Mouse (Mus musculus): ENCODE measurements around the gene Pmm1.

The Pmm1 gene

DNA sequence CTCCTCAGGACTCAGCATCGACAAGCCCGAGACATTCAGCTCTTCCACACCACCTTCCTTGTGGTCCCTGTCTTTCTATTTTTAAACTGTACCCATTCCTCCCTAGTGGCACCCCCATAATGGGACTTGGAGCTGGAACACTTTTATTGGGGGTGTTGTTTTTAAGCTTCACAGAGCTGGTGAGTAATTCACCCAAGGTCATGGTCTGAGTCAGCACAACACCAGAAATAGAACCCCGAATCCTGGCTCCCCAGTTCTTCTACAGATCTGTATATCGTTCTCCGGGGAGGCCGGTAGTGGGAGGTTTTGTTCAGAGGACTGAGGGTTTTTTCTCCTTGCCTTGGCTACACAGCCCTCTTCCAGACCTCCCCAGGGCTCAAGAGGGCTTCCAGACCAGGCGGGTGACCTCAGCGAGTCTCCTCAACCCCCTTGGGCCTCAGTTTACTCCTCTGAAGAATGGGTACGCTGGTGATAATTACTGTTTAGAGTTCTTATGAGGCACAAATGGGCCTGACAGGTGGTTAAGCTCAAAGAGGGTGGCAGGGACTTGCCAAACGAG lies 21.5 kb downstream of the Pmm1 start:
- no peak for TF ChIP-seq GATA4 (IDR thresholded peaks at IDR 0.05; ENCODE audit: insufficient replicate concordance, low read length)

DNA sequence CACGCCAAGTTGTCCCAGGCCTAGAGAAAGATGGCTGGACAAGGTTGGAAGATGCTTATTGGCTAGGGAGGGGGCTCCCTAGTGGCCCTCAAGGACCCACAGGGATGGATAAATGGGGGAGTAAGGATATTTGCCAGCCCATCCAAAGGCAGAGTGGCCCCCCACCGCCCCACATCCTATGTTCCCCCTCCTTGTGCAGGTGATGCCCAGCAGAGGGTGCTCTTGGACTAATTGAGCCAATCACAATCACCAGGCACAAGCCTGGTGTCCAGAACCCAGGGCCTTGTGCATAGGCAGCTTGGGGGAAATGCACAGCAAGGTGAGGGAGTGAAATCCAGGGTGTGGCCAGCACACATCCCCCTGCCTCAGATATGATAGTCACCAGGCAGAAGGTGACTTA lies 22.5 kb downstream of the Pmm1 start:
- TF ChIP-seq GATA4 (IDR thresholded peaks at IDR 0.05; ENCODE audit: insufficient replicate concordance, low read length): no peak

DNA sequence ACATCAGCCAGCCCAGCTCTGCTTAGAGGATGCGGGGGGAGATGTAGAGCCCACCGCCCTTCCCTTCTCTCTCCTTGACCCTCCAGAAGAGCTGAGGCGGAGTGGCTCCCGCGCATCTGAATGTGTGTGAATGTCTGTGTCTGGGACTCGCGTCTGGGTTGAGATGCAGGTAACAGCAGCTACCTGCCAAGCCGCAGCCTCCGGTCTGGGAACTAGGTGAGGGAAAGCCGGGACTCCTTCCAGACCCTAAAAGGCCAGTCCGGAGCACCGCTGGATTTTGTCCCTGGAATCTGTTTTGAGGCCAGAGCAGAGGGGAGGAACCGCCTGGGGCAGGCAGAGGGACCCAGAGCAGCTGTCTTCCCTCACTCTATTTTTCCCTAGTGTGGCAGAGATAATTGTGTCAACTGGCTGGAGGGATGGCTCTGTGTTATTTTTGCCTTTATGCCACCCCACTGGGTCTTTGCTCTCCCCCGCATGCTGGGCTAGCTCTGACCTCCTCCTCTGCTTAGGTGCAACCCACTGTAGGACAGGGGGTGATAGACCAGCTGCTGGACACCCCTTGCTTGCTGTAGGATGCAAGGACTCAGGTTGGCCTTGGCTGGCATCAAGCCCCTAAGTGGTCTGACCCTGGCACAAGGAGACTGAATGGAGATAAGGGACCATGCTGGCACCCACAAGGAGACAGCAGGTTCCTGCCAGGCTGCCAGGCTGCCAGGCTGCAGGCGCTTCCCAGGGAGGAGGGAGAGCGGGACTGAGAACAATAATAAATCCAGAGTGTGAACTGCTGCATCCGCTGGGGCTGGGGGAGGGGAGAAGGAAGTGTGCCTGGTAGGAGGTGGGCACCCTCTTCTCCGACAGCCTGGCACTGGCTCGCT lies 23.4 kb downstream of the Pmm1 start:
- TF ChIP-seq GATA4 (IDR thresholded peaks at IDR 0.05; ENCODE audit: insufficient replicate concordance, low read length): no peak

DNA sequence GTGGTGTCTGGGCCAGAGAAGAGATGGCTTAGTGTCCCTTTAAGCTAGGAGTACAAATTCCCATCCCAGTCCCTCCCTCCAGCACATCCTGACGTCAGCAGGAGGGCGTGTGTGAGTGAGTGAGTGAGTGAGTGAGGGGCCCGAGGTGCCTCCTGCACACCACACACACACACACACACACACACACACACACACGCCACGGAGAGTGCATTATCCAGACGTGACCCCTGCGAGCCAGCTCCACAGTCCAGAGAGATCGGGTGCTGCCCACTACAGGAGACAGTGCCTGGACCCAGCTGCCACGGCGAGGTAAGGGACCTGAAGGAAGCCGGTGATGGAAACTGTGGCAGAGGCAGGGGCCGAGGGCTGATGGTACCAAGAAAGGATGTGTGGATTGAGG lies 24.1 kb downstream of the Pmm1 start, which contains the start of gene Csdc2:
Csdc2 (plus strand) TSS at position 81 of the 400 bp plus-strand sequence.
- TF ChIP-seq GATA4 (IDR thresholded peaks at IDR 0.05; ENCODE audit: insufficient replicate concordance, low read length): no peak

DNA sequence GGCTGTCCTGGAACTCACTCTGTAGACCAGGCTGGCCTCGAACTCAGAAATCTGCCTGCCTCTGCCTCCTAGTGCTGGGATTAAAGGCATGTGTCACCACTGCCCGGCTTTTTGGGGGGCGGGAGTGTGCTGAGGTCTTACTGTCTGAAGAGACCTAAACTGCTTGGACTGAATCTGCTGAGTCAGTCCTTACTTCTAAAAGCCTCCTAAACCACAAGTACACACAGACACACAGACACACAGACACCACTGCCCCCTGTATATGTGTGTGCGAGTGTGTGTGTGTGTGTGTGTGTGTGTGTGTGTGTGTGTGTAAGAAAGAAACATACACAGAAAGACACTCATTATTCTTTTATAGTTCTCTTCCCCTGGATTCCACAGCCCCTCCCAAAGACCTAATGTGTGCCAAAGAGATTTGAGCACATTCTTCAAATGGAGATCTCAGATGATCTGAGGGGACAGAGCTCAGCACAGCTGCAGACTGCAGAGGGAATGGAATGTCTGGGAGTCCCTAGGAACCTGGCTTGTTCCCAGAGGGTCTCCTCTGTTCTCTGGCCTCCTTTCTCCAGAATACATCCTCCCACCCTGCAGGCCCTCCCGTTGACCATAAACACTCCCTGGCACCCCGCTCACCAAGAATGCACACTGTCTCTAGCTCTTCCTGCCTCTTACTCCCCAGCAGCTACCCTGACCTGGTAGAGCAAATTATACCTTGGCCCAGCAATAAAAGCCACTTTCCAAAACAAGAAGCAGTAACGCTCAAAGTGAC lies 24.7 kb downstream of the Pmm1 start:
- no peak for TF ChIP-seq GATA4 (IDR thresholded peaks at IDR 0.05; ENCODE audit: insufficient replicate concordance, low read length)

DNA sequence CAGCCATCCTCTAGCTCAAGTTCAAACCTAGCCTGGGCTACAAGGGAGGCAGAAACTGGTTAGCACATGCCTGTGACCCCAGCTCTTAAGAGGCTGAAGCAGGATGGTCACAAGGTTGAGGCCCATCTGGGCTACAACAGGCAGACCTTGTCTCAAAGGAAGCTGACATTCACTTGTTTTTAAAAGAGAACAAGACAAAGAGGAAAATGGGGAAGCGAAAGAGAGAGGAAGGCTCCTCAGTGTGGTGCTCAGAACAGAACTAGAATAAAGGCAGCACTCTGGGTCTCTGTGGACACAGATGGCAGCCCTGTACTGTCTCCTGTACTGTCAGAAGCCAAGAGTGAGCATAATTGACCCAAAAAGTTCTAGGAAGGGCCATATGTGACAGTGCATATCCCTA lies 26.7 kb downstream of the Pmm1 start:
- no peak for TF ChIP-seq GATA4 (IDR thresholded peaks at IDR 0.05; ENCODE audit: insufficient replicate concordance, low read length)

DNA sequence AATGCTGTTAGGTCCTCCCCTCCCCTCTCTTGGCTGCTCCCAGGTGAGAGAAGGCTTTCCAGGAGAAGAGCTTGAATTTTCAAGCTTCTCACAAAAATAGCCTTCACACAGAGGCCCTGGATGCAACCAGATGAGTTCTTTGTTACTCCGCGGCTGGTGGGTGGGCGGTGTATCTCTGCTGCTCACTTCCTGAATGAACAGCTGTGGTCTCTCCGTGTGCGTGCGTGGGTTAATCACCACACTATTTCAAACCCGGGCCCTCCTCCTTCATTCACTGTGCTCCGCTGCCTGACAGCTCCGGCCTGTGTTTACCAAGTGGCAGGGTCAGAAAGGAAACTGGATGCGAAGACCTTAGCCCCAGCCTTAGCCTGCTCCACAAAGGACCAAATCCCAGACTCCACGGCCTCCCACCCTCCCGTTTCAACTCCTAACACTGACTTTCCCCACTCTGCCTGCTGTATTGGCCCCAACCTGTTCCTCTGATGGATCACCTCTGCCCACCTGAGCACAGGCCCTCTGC lies 27.7 kb downstream of the Pmm1 start:
- no peak for TF ChIP-seq GATA4 (IDR thresholded peaks at IDR 0.05; ENCODE audit: insufficient replicate concordance, low read length)

DNA sequence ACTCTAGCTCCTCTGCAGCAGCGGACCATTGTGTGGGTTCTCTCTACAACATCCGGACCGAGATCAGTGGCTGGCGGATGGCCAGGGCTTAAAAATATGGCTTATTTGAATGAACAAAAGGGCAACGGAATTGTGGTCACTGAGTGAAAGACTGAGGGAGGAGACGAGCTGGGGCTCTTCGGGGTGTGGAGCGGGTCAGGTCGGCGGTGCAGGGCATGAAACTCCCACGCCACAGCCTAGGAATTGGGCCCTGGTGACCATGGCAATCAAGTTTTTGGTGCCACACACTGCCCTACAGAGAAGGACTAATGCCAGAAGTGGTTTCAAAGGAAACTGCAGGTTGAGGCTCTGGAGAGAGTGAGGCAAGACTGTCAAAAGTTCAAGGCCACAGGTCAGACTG lies 32.5 kb downstream of the Pmm1 start:
- no peak for TF ChIP-seq GATA4 (IDR thresholded peaks at IDR 0.05; ENCODE audit: insufficient replicate concordance, low read length)

DNA sequence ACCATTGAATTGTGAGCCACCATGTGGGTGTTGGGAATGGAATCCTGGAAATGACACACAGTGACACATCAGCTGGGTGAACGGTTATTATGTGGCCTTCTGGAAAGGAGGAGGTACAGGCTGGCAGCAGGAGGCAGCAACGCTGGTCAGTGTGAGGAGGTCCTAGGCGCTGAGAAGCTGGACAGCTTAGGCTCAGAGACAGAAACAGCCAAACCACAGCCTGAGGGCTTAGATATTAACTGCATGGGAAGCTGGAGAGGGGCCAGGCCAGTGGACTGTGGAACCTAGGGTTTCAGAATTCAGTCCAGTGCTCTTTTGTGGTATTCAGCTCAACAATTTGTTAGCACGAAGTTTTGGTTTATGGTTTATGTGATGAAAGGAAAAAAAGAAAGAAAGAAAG lies 33.0 kb downstream of the Pmm1 start:
- TF ChIP-seq GATA4 (IDR thresholded peaks at IDR 0.05; ENCODE audit: insufficient replicate concordance, low read length): no peak

DNA sequence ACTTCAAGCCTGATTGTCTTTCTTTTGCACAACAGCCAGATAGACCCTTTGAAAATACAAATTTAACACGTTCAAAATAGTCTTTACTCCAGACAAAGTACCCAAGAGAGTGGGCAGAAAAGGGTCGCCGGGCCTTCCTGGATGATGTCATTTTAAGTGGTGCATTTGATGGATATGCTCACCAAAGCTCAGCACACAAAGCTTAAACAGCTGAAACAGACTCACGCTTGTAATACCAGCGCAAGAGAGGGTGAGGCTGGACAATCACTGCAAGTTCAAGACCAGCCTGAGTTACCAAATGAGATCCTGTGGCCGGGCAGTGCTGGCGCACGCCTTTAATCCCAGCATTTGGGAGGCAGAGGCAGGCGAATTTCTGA lies 34.3 kb downstream of the Pmm1 start:
- TF ChIP-seq GATA4 (IDR thresholded peaks at IDR 0.05; ENCODE audit: insufficient replicate concordance, low read length): no peak

DNA sequence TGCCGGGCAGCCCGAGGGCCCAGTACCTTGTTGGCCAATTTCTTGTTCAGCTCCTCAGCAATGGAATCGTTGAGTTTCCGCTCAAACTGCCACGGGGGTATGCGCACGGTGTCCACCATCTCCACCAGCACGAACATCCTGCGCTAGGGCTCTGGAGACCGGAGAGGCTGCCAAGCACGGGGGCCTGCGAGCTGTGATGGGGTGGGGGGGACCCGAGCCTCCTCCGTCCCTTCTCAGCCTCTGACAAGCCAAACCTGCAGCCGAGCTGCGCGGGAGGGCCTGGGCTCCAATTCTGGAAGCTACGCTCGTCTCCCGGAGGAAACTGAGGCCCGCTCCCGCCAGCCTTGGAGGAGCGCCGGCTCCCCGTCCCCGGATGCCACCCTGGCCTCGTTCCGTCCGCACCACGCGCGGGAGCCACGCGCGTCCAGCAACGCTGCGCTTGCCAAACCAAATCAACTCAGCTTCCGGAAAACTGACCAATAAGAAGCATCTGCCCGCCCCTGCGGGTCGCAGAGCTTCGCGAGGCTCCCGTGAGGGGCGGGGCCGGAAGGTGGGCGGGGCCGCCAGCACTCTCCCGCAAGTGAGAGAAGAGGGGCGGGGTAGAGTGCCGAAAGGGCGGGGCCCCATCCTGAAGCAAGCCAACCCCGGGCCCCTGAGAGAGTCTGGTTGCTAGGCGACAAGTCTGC lies 34.8 kb downstream of the Pmm1 start, which contains the start of gene Polr3h:
Polr3h (minus strand) TSS at position 481 of the 686 bp plus-strand sequence.
- TF ChIP-seq GATA4 (IDR thresholded peaks at IDR 0.05; ENCODE audit: insufficient replicate concordance, low read length): no peak; the same call in 1 of the 2 replicates

DNA sequence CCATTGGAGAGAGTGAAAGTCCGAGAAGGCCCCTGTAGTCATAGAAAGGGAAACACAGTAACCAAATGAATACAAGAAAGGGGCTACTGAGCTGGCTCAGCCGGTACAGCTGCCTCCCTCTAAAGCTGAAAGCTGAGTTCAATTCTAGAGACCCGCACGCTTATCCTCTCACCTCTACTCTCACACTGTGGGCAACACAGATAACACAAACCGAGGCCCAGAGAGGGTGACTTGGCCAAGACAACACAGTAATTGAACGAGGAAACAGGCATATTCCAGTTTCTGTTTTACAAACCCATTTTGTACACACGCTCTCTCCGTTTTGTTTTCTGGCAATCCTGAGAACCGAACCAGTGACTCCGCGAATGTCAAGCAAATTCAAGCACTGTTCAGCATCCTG lies 35.8 kb downstream of the Pmm1 start:
- TF ChIP-seq GATA4 (IDR thresholded peaks at IDR 0.05; ENCODE audit: insufficient replicate concordance, low read length): no peak

DNA sequence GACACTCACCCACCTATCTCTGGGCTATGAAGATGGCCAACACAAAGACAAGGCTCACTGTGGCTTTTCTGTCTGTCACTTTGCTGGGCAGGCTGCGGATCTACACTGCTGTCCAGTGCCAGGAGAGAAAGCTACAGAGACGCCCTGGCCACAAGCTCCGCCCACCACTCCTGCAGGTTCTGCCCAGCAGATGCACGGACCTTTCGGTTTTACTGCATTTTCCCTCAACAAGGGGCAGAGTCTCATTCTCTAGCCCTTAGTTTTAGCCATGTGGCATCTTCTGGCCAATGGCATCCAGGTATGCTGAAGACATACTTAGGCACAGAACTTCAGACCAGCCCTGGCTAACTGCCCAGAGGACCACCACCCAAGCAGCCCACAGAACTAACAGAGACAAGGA lies 39.5 kb downstream of the Pmm1 start:
- no peak for TF ChIP-seq GATA4 (IDR thresholded peaks at IDR 0.05; ENCODE audit: insufficient replicate concordance, low read length)

DNA sequence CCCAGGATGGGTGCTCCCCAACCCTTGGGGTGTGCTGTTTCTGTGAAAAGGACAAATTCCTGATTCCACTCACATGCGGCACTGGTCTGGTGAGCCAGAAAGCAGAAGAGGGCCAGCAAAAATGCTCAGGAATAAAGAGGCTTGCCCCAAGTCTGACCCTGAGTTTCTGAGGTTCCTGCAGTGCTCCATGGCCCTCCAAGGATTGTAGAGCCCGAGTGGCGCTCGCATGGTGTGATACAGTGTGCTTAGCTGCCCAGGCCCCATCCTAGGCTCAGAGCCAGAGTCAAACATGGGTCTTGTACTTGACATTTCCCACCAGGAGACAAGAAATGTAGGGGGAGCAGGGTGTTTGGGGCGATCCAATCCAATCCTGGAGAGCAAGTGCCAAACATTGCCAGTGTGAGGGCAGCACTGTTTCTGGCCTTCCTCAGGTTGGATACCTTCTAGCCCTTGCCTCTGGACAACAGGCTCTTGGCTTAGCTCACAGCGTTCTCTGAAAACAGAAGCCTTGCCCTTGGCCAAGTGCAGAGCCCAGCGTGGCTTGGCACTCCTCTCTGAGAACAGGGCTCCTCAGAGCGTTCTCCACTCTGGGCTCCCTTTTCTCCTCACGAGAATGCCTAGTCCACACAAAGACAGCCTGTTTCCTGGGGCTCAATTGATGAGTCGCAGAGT lies 40.0 kb downstream of the Pmm1 start:
- no peak for TF ChIP-seq GATA4 (IDR thresholded peaks at IDR 0.05; ENCODE audit: insufficient replicate concordance, low read length)
